Mouse (Mus musculus) kidney, adult 2 months (tissue): ENCODE results near the gene Fabp2. TPM values are rescaled to one million over a fixed set of nuclear protein-coding genes. Genes with fewer than 3 reads are reported as not detected.

Experiments used
- DNase-seq: peaks from one replicate; pipeline ENCODE4 v3.0.0; 2021
- H3K27ac ChIP-seq: fragments of 200-500 bp; 2 replicates; pipeline ENCODE4 v1.5.1; 2012; ENCODE audit warnings: low read depth, low read length, control low read depth, inconsistent platforms; ENCODE audit not compliant: insufficient read depth
- H3K27me3 ChIP-seq: fragments of 200-500 bp; replicated peaks from 2 replicates; pipeline ENCODE4 v1.6.1; 2012; ENCODE audit warnings: mild to moderate bottlenecking, moderate library complexity, low read length, inconsistent platforms; ENCODE audit not compliant: control insufficient read depth, insufficient read depth
- H3K36me3 ChIP-seq: fragments of 200-500 bp; 2 replicates; pipeline ENCODE4 v1.6.1; 2012; ENCODE audit warnings: mild to moderate bottlenecking, moderate library complexity, low read length, inconsistent platforms; ENCODE audit not compliant: control insufficient read depth, insufficient read depth
- H3K4me1 ChIP-seq: fragments of 200-500 bp; 2 replicates; pipeline ENCODE4 v1.6.1; 2011; ENCODE audit warnings: low read length; ENCODE audit not compliant: control insufficient read depth, insufficient read depth
- H3K4me3 ChIP-seq: fragments of 200-500 bp; 2 replicates; pipeline ENCODE4 v1.5.1; 2011; ENCODE audit warnings: mild to moderate bottlenecking, low read depth, low read length, control low read depth; ENCODE audit not compliant: insufficient read depth
- CTCF ChIP-seq: fragments of 200-500 bp; conservative IDR thresholded peaks from 2 replicates; pipeline ENCODE4 v1.5.1; 2011; ENCODE audit warnings: low read depth, mild to moderate bottlenecking, control low read depth, low read length, moderate library complexity, mixed read lengths; ENCODE audit not compliant: insufficient read depth, insufficient read length
- POLR2A ChIP-seq: fragments of 200-500 bp; IDR thresholded peaks from one replicate; pipeline ENCODE4 v1.6.1; 2011; ENCODE audit warnings: low read depth, low read length, control low read depth
- WGBS: fragments of 180-500 bp; shearing (Covaris S2); methylation state at CpG from one replicate; pipeline ENCODE4 v1.1.7; 2018; 5-methylcytosine and 5-hydroxymethylcytosine counted together
- polyA plus RNA-seq: library from polyadenylated mRNA; depleted of rRNA; stranded (reverse); fragments of >200 nt; gene quantifications from 2 replicates; pipeline ENCODE4 v1.2.3, GENCODE M21; 2012; rRNA removed

Fabp2 gene
- polyA plus RNA-seq, 1 experiment: not detected

DNA sequence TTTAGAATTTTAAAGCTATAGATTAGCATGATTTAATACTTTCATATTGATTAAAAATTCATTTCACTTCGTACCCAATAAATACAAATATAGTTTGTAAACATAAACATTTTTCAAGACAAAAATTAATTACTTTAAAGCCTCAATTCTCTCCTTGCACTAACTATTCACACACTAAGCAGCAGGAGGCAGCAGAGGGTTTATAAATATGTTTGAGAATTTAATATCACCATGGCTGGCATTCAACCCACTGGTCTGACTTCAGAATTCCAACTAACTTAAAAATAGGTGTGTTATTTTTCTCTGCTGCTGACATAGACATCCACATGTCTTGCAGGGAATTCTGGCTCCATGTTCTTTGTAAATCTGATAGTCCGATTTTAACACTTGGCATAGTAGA is 44.3 kb downstream of the Fabp2 start:
- 85% methylated on average over 2 of the region's 2 CpGs for WGBS
- no peaks in the 10 kb centered on the region; the same call in 1 of the 2 replicates for H3K4me1 ChIP-seq
- H3K27me3 ChIP-seq: no peaks in the 10 kb centered on the region
- peak; percentile 39 for DNase-seq
- H3K4me3 ChIP-seq: no peak overlapping the region
- no peak overlapping the region for H3K27ac ChIP-seq
- TF ChIP-seq POLR2A (no peak), CTCF (no peak)
- H3K36me3 ChIP-seq: peaks cover 4% of the 10 kb centered on the region; the same call in 1 of the 2 replicates

DNA sequence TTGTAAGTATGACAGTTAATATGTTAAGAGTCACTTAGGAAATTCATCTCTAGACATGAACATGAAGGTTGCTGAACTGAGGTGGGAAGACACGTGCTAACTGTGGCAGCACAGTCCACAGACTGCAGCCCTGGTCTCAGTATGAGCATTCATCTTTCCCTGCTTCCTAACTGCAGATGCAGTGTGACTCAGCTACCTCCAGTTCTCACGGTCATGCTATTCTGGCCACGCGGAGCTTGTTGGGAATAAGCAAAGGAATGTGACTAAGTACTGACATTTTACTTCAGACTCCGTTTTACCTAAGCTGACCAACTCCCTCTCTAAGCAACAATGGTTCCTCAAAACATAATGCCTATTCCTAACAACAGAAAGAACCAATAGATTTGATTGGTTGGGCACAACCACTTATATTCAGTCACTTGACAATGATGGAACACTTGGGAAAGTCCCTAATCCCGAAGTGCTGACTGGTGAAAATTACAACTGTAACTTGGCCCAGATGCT is 48.6 kb downstream of the Fabp2 start:
- DNase-seq: no peak
- no peaks in the 10 kb centered on the region; the same call in 1 of the 2 replicates for H3K36me3 ChIP-seq

More for the DNA sequence above, 48.6 kb downstream of the Fabp2 start:
- 57% methylated on average over 6 of the region's 6 CpGs for WGBS
- no peaks in the 10 kb centered on the region for H3K27me3 ChIP-seq
- H3K27ac ChIP-seq: no peak overlapping the region
- no peaks in the 10 kb centered on the region; the same call in 1 of the 2 replicates for H3K4me1 ChIP-seq
- no peak for TF ChIP-seq CTCF
- TF ChIP-seq POLR2A: no peak
- H3K4me3 ChIP-seq: no peak overlapping the region

Other genes with a start within 250 kb of the Fabp2 start
- gene Pde5a, start 166.1 kb upstream of the Fabp2 start, polyA plus RNA-seq: 1.3 and 1.4 TPM in 2 replicates
- gene Gm10959, start 24.3 kb downstream of the Fabp2 start, polyA plus RNA-seq: not detected in 2 replicates
- gene 1810037I17Rik, start 29.1 kb downstream of the Fabp2 start, polyA plus RNA-seq: 43.3 and 46.3 TPM in 2 replicates
- gene Usp53, start 89.4 kb downstream of the Fabp2 start, polyA plus RNA-seq: 4.4 TPM in 2 replicates
- gene Myoz2, start 139.9 kb downstream of the Fabp2 start, polyA plus RNA-seq: 3.8 TPM in 1 of 2 replicates, not detected in the other